Mouse (Mus musculus): ENCODE measurements around the gene Gm49486. TPM values are rescaled to one million over a fixed set of nuclear protein-coding genes. Genes with fewer than 3 reads are reported as not detected.

The Gm49486 gene
- polyA plus RNA-seq, 1 experiment, result 0.08 TPM

DNA sequence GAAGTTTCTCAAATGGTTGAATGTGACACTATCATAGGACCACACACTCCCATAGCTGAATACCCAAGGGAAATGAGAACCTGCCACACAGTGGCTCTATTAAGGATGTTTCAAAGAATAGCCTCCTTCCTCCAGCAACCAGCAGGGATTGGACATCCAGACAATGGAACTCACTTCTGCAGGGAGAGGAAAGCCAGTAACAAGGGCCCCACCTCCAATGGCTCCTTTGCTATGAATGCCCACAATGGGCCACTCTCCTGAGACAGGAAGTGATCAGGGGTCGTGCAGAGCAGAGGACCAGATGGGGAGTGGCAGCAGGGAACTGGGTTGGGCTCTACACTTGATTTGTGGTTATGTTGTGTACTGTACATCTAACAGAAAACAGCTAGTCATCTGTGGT lies 39.3 kb downstream of the Gm49486 start:
- TF ChIP-seq CTCF (IDR thresholded peaks at IDR 0.05; ENCODE audit: extremely low read depth, insufficient read length, insufficient replicate concordance, low read depth, low read length) (no peak), POLR2A (IDR thresholded peaks at IDR 0.05; ENCODE audit: low read depth, low read length) (no peak)
- WGBS, result 35% methylated on average over 1 of the region's 1 CpGs
- Histone ChIP-seq H3K36me3 (ENCODE audit: control insufficient read depth, insufficient read depth, low read length) (peaks cover 72% of the 10 kb centered on the region), H3K4me3 (ENCODE audit: low read depth, low read length) (no peak overlapping the region), H3K27ac (ENCODE audit: insufficient read depth, low read depth, low read length) (no peak overlapping the region), H3K27me3 (ENCODE audit: control insufficient read depth, insufficient read depth, low read length) (no peaks in the 10 kb centered on the region), H3K4me1 (ENCODE audit: control insufficient read depth, insufficient read depth, insufficient read length, low read length) (peaks cover 18% of the 10 kb centered on the region)

GRCm38 (mm10) chr15:79270317-79271123 lies 41.3 kb downstream of the Gm49486 start:
- WGBS, result 38% methylated on average over 33 of the region's 33 CpGs
- peaks cover 21% of the 10 kb centered on the region for H3K4me1 ChIP-seq (ENCODE audit: control insufficient read depth, insufficient read depth, insufficient read length, low read length)
- peak overlapping the region; percentile 42 for H3K4me3 ChIP-seq (ENCODE audit: low read depth, low read length)
- no peaks in the 10 kb centered on the region for H3K27me3 ChIP-seq (ENCODE audit: control insufficient read depth, insufficient read depth, low read length)
- TF ChIP-seq POLR2A (IDR thresholded peaks at IDR 0.05; ENCODE audit: low read depth, low read length) (peak; percentile 46; the same call in 1 of the 2 replicates), CTCF (IDR thresholded peaks at IDR 0.05; ENCODE audit: extremely low read depth, insufficient read length, insufficient replicate concordance, low read depth, low read length) (no peak)
- H3K27ac ChIP-seq (ENCODE audit: insufficient read depth, low read depth, low read length), result no peak overlapping the region
- H3K36me3 ChIP-seq (ENCODE audit: control insufficient read depth, insufficient read depth, low read length), result peaks cover 65% of the 10 kb centered on the region

GRCm38 (mm10) chr15:79271124-79271746 lies 42.0 kb downstream of the Gm49486 start:
- H3K27me3 ChIP-seq (ENCODE audit: control insufficient read depth, insufficient read depth, low read length), result no peaks in the 10 kb centered on the region
- H3K36me3 ChIP-seq (ENCODE audit: control insufficient read depth, insufficient read depth, low read length), result peaks cover 63% of the 10 kb centered on the region
- no peak overlapping the region for H3K27ac ChIP-seq (ENCODE audit: insufficient read depth, low read depth, low read length)
- peaks cover 21% of the 10 kb centered on the region for H3K4me1 ChIP-seq (ENCODE audit: control insufficient read depth, insufficient read depth, insufficient read length, low read length)
- WGBS, result 54% methylated on average over 17 of the region's 17 CpGs
- TF ChIP-seq CTCF (IDR thresholded peaks at IDR 0.05; ENCODE audit: extremely low read depth, insufficient read length, insufficient replicate concordance, low read depth, low read length) (peak; percentile 44; the same call in 1 of the 2 replicates), POLR2A (IDR thresholded peaks at IDR 0.05; ENCODE audit: low read depth, low read length) (no peak)
- peak overlapping the region; percentile 42 for H3K4me3 ChIP-seq (ENCODE audit: low read depth, low read length)

DNA sequence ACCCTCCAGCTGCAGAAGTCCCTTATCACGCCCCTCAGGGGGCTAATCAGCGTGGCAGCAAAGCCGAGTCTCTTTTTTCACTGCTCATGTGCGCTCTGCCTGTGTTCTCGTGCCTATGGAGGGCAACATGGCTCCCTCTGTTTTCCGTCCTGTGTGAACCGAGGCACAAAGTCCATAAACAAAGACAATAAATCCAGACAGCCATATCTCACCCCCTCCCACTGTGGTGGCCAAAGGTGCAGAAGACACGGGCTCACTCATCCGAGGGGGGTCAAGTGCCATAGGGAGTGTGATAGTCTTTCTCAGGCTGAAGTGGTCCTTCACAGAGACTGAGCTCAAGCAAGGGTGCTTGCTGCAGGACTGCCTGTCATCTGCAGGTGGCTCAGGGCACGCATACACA lies 43.8 kb downstream of the Gm49486 start:
- Histone ChIP-seq H3K4me1 (ENCODE audit: control insufficient read depth, insufficient read depth, insufficient read length, low read length) (peaks cover 21% of the 10 kb centered on the region), H3K36me3 (ENCODE audit: control insufficient read depth, insufficient read depth, low read length) (peaks cover 60% of the 10 kb centered on the region), H3K27me3 (ENCODE audit: control insufficient read depth, insufficient read depth, low read length) (no peaks in the 10 kb centered on the region), H3K27ac (ENCODE audit: insufficient read depth, low read depth, low read length) (peak overlapping the region; percentile 22; the same call in 1 of the 2 replicates), H3K4me3 (ENCODE audit: low read depth, low read length) (no peak overlapping the region)
- no peak for TF ChIP-seq CTCF (IDR thresholded peaks at IDR 0.05; ENCODE audit: extremely low read depth, insufficient read length, insufficient replicate concordance, low read depth, low read length)
- no peak for TF ChIP-seq POLR2A (IDR thresholded peaks at IDR 0.05; ENCODE audit: low read depth, low read length)
- WGBS, result 24% methylated on average over 10 of the region's 10 CpGs

- H3K27ac ChIP-seq (ENCODE audit: insufficient read depth, low read depth, low read length), result no peak overlapping the region
- no peaks in the 10 kb centered on the region for H3K27me3 ChIP-seq (ENCODE audit: control insufficient read depth, insufficient read depth, low read length)
- WGBS, result 76% methylated on average over 10 of the region's 10 CpGs
- H3K4me1 ChIP-seq (ENCODE audit: control insufficient read depth, insufficient read depth, insufficient read length, low read length), result peaks cover 21% of the 10 kb centered on the region
- TF ChIP-seq CTCF (IDR thresholded peaks at IDR 0.05; ENCODE audit: extremely low read depth, insufficient read length, insufficient replicate concordance, low read depth, low read length), result no peak
- no peak for TF ChIP-seq POLR2A (IDR thresholded peaks at IDR 0.05; ENCODE audit: low read depth, low read length)
- H3K4me3 ChIP-seq (ENCODE audit: low read depth, low read length), result no peak overlapping the region
- H3K36me3 ChIP-seq (ENCODE audit: control insufficient read depth, insufficient read depth, low read length), result peaks cover 47% of the 10 kb centered on the region
These were observed 48.5 kb downstream of the Gm49486 start for GRCm38 (mm10) chr15:79277728-79278127.

- peaks cover 17% of the 10 kb centered on the region; the same call in 1 of the 2 replicates for H3K4me1 ChIP-seq (ENCODE audit: control insufficient read depth, insufficient read depth, insufficient read length, low read length)
- no peaks in the 10 kb centered on the region for H3K27me3 ChIP-seq (ENCODE audit: control insufficient read depth, insufficient read depth, low read length)
- peak; percentile 73 for TF ChIP-seq CTCF (IDR thresholded peaks at IDR 0.05; ENCODE audit: extremely low read depth, insufficient read length, insufficient replicate concordance, low read depth, low read length)
- no peak for TF ChIP-seq POLR2A (IDR thresholded peaks at IDR 0.05; ENCODE audit: low read depth, low read length)
- 44% methylated on average over 6 of the region's 6 CpGs for WGBS
- peaks cover 45% of the 10 kb centered on the region for H3K36me3 ChIP-seq (ENCODE audit: control insufficient read depth, insufficient read depth, low read length)
- H3K27ac ChIP-seq (ENCODE audit: insufficient read depth, low read depth, low read length), result no peak overlapping the region
- no peak overlapping the region for H3K4me3 ChIP-seq (ENCODE audit: low read depth, low read length)
These were observed 51.0 kb downstream of the Gm49486 start for GRCm38 (mm10) chr15:79280209-79280608.

- Histone ChIP-seq H3K4me1 (ENCODE audit: control insufficient read depth, insufficient read depth, insufficient read length, low read length) (peaks cover 18% of the 10 kb centered on the region; the same call in 1 of the 2 replicates), H3K27ac (ENCODE audit: insufficient read depth, low read depth, low read length) (peak overlapping the region; percentile 49), H3K36me3 (ENCODE audit: control insufficient read depth, insufficient read depth, low read length) (peaks cover 41% of the 10 kb centered on the region), H3K4me3 (ENCODE audit: low read depth, low read length) (no peak overlapping the region), H3K27me3 (ENCODE audit: control insufficient read depth, insufficient read depth, low read length) (no peaks in the 10 kb centered on the region)
- 20% methylated on average over 5 of the region's 5 CpGs for WGBS
- TF ChIP-seq CTCF (IDR thresholded peaks at IDR 0.05; ENCODE audit: extremely low read depth, insufficient read length, insufficient replicate concordance, low read depth, low read length) (no peak), POLR2A (IDR thresholded peaks at IDR 0.05; ENCODE audit: low read depth, low read length) (no peak)
These were observed 51.7 kb downstream of the Gm49486 start for GRCm38 (mm10) chr15:79280850-79281249.

Data from small intestine, adult 2 months (tissue).